Mouse (Mus musculus): ENCODE results near the gene Slc35f1.
A peak's percentile ranks its signal among the peaks of the same experiment; 100 is the strongest.

Slc35f1 gene

GRCm38 (mm10) chr10:52690334-52690991 is at the start of gene Slc35f1:
Gene Slc35f1, plus strand, starts transcription at chr10:52690533.
- peak; percentile 69 to 74 for DNase-seq (ENCODE audit: low spot score in 2 of 2)

GRCm38 (mm10) chr10:52671234-52671633 is 19.1 kb upstream of the Slc35f1 start:
- no peak for DNase-seq (ENCODE audit: low spot score in 2 of 2)

GRCm38 (mm10) chr10:52690992-52691731 is 829 bp downstream of the Slc35f1 start:
- peak in 1 of 2 experiments; percentile 13 for DNase-seq (ENCODE audit: low spot score in 2 of 2)

GRCm38 (mm10) chr10:52703688-52704087 is 13.4 kb downstream of the Slc35f1 start:
- no peak for DNase-seq (ENCODE audit: low spot score in 2 of 2)

GRCm38 (mm10) chr10:52704101-52705051 is 14.0 kb downstream of the Slc35f1 start:
- DNase-seq (ENCODE audit: low spot score in 2 of 2), result peak; percentile 45 to 54

GRCm38 (mm10) chr10:52709482-52709881 is 19.1 kb downstream of the Slc35f1 start:
- DNase-seq (ENCODE audit: low spot score in 2 of 2), result no peak

GRCm38 (mm10) chr10:52712166-52712565 is 21.8 kb downstream of the Slc35f1 start:
- peak; percentile 15 to 21 for DNase-seq (ENCODE audit: low spot score in 2 of 2)

GRCm38 (mm10) chr10:52714557-52714956 is 24.2 kb downstream of the Slc35f1 start:
- DNase-seq (ENCODE audit: low spot score in 2 of 2), result no peak

GRCm38 (mm10) chr10:52715146-52715545 is 24.8 kb downstream of the Slc35f1 start:
- DNase-seq (ENCODE audit: low spot score in 2 of 2), result peak; percentile 27 to 29

- no peak for DNase-seq (ENCODE audit: low spot score in 2 of 2)
These were observed 28.0 kb downstream of the Slc35f1 start for GRCm38 (mm10) chr10:52718199-52718917.

GRCm38 (mm10) chr10:52726674-52727073 is 36.3 kb downstream of the Slc35f1 start:
- no peak for DNase-seq (ENCODE audit: low spot score in 2 of 2)

- DNase-seq (ENCODE audit: low spot score in 2 of 2), result peak; percentile 8 to 14
These were observed 52.5 kb downstream of the Slc35f1 start for GRCm38 (mm10) chr10:52742671-52743379.

- DNase-seq (ENCODE audit: low spot score in 2 of 2), result no peak
These were observed 53.5 kb downstream of the Slc35f1 start for GRCm38 (mm10) chr10:52743831-52744230.

GRCm38 (mm10) chr10:52748028-52748597 is 57.8 kb downstream of the Slc35f1 start:
- no peak for DNase-seq (ENCODE audit: low spot score in 2 of 2)

- DNase-seq (ENCODE audit: low spot score in 2 of 2), result no peak
These were observed 65.8 kb downstream of the Slc35f1 start for GRCm38 (mm10) chr10:52755949-52756679.

- DNase-seq (ENCODE audit: low spot score in 2 of 2), result no peak
These were observed 67.3 kb downstream of the Slc35f1 start for GRCm38 (mm10) chr10:52757496-52758260.

- DNase-seq (ENCODE audit: low spot score in 2 of 2), result no peak
These were observed 68.3 kb downstream of the Slc35f1 start for GRCm38 (mm10) chr10:52758589-52758988.

GRCm38 (mm10) chr10:52760527-52760926 is 70.2 kb downstream of the Slc35f1 start:
- DNase-seq (ENCODE audit: low spot score in 2 of 2), result no peak
